Mouse (Mus musculus) thymus, postnatal 10 days (tissue): ENCODE results near the gene Ihh.

ENCODE experiments used
- DNase-seq, 2 experiments: peaks; one replicate each; pipeline ENCODE4 v3.0.0; 2021; ENCODE audit warnings: low spot score in 2 of 2

The Ihh gene

GRCm38 (mm10) chr1:74947986-74948670 lies 3.3 kb downstream of the Ihh start:
- DNase-seq, result no peak

GRCm38 (mm10) chr1:74941651-74942360 lies 9.7 kb downstream of the Ihh start:
- no peak for DNase-seq

GRCm38 (mm10) chr1:74939762-74940161 lies 11.7 kb downstream of the Ihh start:
- DNase-seq, result no peak

- DNase-seq, result no peak
Measured at GRCm38 (mm10) chr1:74936221-74936830, 15.1 kb downstream of the Ihh start.

GRCm38 (mm10) chr1:74935402-74935801 lies 16.1 kb downstream of the Ihh start, which contains the start of gene Cfap65:
Gene Cfap65 (minus strand): TSS chr1:74935599.
- no peak for DNase-seq

- DNase-seq, result no peak
Measured at GRCm38 (mm10) chr1:74927621-74928296, 23.7 kb downstream of the Ihh start.

GRCm38 (mm10) chr1:74926721-74927120 lies 24.8 kb downstream of the Ihh start:
- DNase-seq, result no peak

- no peak for DNase-seq
Measured at GRCm38 (mm10) chr1:74924464-74924863, 27.0 kb downstream of the Ihh start.

GRCm38 (mm10) chr1:74915706-74916105 lies 35.8 kb downstream of the Ihh start:
- DNase-seq, result no peak

GRCm38 (mm10) chr1:74902191-74902590 lies 49.3 kb downstream of the Ihh start:
- DNase-seq, result no peak

GRCm38 (mm10) chr1:74901686-74902085 lies 49.8 kb downstream of the Ihh start:
- DNase-seq, result peak in 1 of 2 experiments; percentile 41

- DNase-seq, result no peak
Measured at GRCm38 (mm10) chr1:74900341-74901285, 50.9 kb downstream of the Ihh start.

- DNase-seq, result no peak
Measured at GRCm38 (mm10) chr1:74898656-74899431, 52.6 kb downstream of the Ihh start.

GRCm38 (mm10) chr1:74897976-74898375 lies 53.5 kb downstream of the Ihh start:
- no peak for DNase-seq
